Mouse (Mus musculus) neural tube, embryonic 10.5 days (tissue): ENCODE data around the gene Lipe.

ENCODE experiments used
- DNase-seq: peaks from one replicate; pipeline ENCODE4 v3.0.0-alpha.2; 2017; ENCODE audit warnings: low spot score; ENCODE audit errors: extremely low spot score

Gene Lipe

DNA sequence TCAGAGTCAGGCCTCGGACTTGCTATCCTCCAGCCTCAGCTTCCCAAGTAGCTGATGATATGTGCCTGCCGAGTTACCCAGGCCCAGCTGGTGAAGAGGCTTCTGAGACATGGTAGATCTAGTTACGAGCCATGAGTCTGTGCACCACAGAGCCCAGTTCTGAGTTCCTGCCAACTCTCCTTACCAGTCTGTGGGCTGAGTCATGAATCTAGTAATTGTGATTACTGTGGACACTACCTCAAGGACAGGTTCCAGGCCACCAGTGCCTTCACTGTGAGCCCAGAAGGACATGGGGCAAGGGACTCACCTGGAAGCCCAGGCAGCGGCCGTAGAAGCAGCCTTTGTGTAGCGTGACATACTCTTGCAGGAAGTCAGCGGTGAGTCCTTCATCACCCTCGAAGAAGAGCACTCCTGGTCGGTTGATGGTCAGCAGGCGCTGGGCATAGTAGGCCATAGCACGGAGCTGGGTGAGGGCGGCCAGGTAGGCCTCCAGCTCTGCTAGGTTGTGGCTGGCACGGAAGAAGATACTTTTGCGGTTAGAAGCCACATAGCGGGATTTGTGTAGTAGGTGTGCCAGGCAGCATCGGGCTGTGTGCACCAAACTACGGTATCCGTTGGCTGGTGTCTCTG, 10.6 kb downstream of the Lipe start:
- DNase-seq: no peak

DNA sequence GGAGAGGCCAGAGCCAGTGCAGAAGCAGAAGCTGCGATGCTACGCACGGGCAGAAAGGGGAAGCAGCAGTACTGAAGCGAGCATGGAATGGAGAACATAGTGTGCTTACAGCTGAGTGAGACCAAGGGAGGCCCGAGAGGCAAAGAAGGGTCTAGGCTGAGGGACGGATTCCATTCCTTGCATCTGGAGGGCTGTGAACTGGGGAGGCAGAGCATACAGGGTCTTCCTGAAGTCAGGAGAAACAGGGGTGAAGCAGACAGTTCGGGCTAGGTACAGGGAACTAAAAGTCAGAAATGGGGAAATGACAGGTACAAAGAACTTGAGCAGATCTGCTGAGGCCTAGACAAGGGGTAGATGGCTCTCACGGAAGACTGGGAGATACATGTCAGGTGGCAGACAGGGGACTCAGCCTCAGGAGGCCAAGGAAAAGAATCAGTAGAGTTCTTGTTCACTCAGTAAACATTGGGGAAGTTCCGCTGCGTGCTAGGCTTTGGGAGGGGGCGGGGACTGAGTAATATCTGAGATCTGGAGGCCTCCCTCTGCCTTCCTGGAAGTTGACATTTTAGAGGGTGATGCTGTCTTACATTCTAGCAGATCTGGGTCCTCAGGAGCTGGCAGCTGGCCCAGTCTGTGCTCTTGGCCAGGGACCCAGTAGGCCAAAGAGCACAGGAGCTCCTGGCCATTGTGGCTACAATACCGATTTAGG, 12.5 kb downstream of the Lipe start:
- no peak for DNase-seq

DNA sequence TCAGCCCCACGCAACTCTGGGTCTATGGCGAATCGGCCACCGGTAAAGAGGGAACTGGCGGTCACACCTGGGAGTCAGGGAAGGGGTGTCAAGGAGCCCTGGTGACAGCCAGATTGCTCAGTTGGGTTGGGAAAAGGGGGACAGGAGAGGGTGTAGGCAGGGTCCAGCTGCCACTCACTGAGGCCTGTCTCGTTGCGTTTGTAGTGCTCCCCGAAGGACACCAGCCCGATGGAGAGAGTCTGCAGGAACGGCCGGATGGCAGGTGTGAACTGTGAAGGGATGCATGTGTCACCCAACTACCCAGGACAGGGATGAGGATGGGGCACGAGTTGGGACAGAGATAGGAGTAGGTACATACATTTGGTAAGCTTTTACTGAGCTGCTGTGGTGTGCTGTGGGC, 13.3 kb downstream of the Lipe start:
- DNase-seq: no peak

DNA sequence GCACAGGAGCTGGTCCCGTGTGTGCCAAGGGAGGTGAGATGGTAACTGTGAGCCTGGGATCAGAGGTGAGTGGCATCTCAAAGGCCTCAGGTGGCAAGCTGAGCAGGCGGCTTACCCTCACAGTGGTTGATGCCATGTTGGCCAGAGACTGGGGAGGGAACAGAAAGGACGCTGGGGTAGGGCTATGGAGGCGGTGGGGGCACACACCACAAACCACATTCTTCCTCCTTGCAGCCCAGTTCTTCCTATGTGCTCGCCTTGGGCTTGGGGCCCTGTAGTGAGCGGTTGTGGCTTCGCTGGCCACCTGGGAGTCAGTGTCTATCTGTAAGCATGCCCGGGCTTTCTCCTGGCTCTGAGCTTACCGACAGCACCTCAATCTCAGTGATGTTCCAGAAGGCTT, 13.7 kb downstream of the Lipe start:
- DNase-seq: no peak

DNA sequence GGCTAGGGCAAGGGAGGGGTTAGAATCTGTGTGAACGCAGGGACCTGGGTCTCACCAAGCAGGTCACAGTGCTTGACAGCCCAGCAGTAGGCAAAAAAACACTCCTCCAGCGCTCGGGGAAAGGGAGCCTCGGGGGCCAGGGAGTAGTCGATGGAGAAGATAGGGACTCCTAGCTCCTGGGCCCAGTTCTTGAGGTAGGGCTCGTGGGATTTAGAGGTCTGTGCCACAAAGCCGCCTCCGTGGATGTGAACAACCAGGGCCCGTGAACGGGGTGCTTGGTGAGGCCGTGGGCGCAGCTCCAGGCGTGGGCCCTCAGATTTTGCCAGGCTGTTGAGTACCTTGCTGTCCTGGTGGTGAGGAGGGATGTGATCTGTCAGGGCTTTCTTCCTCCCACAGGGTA, 14.2 kb downstream of the Lipe start:
- DNase-seq: no peak

DNA sequence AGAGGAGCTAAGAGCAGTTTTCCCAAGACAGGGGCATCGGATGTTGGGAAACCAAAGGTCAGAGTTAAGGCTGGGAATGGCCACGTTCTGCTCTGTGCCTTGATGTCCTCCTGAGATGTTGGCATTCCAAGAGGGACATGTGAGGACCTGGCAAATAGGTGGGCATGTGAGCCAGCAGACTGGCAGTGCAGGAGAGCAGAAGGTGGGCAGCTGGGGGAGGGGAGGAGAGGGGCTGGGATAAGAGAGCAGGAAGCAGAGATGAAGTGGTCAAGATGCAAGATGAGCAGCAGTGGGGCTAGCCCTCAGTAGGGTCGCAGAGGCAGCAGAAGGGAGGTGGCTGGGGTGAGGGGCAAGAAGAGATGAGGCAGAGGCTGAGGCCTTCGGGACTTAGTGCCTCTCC, 14.6 kb downstream of the Lipe start:
- DNase-seq: no peak

DNA sequence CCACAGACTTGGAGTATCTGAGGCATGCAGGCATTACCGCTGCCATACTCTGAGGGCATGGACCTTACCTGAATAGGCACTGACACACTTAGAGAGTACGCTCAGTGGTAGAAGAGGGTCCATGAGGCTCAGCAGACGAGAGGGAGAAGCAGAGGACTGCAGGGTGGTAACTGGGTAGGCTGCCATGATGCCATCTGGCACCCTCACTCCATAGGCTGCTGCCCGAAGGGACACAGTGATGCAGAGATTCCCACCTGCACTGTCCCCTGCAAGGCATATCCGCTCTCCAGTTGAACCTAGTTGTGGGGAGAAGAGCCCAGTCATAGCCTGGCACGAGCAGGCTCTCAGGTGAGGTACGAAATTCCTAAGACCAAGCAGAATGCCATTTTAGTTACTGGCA, 15.1 kb downstream of the Lipe start:
- no peak for DNase-seq

DNA sequence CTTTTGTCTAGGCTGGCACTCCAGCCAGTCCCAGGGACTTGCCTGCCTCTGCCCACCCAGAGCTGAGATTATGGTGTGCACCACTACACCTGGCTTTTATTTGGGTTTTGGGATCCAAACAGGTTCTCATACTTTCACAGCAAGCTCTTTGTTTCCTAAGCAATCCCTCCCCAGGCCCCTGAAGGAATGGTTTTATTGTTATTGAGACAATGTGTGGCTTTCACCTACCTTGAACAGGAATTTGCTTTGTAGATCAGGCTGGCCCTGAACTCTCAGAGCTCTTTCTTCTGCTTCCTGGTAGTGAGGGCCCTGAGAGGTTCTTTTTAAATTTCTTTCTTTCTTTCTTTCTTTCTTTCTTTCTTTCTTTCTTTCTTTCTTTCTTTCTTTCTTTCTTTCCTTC, 16.0 kb downstream of the Lipe start:
- no peak for DNase-seq

DNA sequence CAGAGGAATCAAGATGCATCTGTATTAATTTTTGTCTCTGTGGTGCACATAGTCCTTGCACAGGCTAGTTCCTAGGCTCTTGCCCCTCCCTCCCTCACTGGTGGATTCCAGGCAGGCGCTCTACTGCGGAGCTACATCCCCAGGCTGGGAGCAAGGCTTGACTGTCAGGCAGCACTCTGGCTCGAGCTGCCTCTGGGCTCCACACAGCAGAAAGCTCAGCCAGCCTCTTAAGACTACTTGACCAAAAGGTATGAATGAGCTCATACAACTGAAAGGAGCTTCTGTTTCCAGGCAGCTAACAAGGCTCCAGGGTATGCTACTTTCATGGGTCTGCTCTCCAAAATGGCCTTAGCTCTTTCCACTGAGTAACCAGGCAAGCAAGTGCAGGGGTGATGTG, 17.2 kb downstream of the Lipe start:
- no peak for DNase-seq

DNA sequence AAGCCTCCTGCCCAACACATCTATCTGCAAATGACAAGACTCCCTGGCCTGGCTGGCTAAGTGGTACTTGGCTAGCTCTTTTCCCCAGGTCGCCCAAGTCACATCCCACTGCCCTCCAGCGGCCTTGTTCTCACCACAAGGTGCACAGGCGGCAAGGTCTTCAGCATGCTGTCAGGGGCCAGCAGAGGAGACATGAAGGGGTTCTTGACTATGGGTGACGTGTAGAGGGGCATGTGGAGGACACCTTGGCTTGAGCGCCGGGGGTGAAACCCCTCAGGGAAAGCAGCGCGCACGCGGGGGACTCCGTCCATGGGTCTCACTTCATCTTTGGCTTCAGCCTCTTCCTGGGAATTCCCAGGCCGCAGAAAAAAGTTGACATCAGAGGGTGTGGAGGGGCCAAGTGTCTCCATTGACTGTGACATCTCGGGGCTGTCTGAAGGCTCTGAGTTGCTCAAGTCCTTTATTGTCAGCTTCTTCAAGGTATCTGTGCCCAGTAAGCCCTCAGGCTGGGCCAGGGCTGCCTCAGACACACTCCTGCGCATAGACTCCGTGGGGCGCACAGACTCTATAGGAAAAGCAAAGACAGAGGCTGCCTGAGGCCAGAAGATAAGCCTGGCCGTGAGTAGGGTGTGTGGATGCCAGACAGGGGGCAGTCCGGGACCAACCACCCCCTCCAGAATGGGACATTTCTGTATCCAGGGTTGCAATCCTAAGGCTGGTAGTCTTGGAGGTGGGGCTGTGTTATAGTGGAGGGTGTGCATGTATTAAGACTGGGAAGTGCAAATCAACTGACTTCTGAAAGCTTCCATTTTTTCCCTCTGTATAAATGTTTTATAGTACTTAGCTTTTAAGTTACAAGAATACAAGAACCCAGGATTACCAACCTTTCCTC, 17.9 kb downstream of the Lipe start:
- DNase-seq: peak; percentile 22

DNA sequence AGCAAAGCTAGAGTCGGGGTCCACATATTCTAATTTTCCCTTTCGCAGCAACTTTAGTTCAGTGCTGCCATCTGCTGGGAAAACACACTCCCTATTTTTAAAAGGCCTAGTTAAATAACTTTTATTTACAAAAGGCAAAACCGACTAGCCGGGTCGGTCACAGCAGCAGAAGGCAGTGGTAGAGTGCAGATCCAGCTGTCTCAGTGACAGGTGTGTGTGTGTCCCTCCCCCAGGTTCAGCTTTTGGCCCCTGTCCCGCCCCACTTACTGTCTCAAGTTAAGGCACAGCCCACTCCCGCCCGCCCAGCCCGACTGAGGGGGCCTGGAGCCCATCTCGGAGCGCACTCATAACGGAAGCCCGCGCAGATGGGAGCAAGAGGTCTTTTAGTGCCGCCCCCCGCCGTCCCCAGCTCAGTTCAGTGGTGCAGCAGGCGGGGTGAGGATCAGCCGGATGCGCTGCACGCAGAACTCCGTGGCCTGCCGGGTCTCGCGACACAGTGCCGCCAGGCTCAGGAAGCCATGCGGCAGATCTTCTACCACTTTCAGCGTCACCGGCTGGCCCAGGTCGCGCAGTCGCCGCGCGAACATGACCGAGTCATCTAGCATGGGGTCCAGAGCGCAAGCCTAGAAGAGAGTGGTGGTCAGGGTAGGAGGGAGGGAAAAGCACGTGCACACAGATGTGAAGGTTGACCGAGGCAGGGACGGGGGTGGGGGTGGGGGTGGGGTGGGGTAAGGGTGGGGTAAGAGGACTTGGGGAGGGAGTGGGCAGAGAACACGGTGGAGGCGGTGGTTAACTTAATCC, 18.8 kb downstream of the Lipe start:
- DNase-seq: peak; percentile 69

DNA sequence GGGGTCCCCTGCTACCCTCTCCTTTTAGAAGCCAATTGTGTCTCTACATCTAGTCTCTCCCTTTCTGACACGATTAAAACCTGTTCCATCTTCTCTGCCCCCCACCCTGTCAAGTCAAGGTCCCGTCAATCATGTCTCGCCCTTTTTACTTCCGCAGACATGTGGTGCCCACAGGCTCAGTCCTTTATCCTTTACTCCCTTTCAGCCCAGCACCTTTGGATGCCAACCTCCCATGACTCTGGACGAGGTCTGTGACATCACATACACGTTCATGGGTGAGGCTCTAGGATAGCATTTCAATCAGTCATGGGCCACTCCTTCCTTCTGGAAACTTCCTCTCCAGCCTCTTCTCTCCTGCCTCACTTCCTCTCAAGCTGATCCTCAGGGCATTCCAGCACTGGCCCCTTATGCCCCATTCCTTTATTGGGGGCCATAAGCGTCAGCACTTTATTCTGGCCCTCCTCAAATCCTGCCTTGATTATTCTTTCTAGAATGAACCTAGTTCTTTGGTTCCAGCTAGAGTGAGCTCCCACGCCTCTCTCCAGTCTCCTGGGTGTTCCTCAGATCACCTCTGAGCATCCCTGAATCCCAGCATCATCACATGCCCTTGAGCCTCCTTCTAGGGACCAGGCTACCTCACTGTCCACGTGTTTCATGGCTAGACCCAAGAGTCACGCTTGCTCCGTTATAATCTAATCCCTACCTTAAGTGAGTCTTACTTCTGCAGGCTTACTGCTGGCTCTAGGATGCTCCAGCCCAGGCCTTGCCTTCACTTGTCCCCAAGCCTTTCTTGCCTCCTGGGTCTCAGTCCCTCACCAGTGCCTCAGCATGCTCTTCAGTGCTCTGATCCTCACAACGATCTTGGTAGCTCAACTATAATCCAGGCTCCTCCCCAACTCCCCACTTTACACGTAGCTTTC, 20.1 kb downstream of the Lipe start:
- DNase-seq: no peak

DNA sequence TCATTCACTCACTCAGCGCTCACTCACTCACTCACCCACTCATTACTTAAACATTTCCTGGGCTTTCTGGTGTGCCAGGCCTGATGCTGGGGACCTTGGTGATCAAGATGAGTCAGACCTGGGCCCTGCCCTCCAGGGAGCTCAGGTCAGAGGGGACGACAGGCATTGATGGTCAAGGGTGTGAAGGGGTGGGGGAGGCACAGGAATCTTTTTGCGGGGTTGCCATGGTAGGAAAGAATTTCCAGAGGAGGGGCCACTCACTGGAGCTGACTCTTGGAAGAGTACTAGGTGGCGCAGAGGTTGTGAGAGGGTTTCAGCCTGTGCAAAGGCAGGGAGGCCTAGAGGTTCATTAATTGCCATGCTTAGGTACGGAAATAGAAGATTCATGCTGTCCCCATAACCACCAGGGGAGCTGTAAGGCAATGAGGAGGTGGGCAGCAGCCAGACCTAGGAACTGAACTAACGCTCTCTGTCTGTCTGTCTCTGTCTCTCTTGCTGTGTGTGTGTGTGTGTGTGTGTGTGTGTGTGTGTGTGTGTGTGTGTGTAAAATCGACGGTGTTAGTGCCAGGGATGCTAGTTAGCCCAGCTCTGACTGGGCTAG, 21.3 kb downstream of the Lipe start:
- no peak for DNase-seq

DNA sequence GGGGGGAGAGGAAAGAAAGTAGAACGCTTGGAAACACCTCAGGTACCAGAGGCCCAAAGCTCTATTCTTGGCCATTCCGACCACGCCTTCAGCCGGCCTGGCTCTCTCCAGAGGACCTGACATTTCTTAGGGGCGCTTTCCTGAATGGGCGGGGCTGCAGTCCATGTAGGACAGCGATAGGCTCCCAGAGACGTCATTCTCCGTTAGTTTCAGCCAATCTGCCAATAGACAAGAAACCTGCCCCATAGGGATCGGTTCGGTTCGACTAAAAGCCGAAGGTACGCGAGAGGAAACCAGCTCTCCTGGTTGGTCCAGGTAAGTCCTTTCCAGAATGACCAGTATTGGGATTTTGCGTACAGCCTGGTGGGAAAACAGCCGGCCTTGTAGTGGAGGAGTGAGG, 22.0 kb downstream of the Lipe start:
- DNase-seq: peak; percentile 51

DNA sequence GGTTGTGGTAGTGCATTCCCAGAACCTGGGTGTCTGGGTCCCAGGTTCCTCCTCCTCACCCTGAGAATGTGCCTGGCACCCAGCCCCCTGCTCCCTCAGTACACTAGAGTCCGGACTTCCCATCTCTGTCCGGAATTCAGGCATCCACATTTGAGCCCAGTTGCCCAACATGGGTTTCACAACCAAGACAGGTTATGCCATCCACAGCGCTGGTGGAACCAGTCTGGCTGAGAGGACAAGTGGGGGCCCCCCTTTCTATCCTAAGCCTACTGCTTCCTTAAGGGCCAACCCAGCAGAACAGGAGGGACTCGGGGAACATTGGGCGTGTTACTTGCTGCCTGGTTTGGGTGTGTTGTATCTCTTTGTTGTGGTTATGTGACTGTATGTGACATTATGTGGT, 26.1 kb downstream of the Lipe start:
- DNase-seq: no peak

DNA sequence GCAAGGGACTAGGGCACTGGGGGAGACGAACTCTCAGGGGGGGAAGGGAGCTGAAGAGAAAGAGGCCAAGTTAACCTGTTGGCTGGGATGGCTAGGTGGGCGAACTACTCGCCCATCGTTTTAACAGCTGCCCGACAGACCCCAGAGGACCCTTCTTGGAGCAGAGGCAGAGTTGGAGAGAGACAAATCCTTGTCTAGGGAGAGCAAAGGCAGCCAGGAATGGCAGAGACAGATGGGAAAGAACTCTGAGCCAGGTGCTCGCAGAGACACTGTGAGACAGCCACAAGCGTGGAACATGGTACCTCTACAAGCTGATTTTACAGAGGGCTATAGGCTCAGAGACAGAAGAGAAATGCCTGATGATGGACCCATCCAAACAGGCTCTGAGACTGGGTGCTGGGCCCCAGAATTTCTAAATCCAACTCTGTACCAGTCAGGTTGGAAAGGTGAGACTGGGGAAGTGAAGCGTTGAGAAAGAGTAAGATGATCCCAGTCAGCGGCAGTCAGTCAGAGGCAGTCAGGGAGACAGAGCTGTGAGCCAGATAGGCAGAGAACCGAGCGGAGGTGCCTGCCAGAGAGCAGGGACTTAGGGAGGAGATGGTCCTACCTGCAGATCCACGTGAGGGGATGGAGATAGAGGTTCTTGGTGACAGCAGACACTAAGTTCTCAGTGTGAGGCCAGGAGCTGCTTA, 29.3 kb downstream of the Lipe start, which contains the start of gene Cnfn:
TSS of gene Cnfn (minus strand) at position 667 of the 692 bp plus-strand sequence.
- DNase-seq: no peak

DNA sequence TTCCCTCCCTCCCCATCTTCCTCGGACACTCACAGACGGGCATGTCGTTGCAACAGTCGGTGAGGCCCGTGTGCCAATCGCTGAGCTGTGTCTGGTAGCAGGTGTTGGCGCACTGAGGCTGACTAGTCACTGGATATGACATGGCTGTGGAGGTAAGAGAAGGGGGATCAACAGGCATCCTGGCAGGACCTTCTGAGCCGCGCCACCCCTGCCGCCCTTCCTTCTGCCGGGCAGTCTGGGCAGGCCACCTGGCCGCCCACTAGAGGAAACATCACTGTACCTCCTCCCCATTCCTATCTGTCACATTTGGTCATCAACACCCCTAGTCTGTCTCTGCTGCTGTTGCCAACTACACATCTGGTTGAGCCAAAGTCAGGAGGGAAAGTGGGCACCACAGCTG, 30.2 kb downstream of the Lipe start:
- DNase-seq: no peak

DNA sequence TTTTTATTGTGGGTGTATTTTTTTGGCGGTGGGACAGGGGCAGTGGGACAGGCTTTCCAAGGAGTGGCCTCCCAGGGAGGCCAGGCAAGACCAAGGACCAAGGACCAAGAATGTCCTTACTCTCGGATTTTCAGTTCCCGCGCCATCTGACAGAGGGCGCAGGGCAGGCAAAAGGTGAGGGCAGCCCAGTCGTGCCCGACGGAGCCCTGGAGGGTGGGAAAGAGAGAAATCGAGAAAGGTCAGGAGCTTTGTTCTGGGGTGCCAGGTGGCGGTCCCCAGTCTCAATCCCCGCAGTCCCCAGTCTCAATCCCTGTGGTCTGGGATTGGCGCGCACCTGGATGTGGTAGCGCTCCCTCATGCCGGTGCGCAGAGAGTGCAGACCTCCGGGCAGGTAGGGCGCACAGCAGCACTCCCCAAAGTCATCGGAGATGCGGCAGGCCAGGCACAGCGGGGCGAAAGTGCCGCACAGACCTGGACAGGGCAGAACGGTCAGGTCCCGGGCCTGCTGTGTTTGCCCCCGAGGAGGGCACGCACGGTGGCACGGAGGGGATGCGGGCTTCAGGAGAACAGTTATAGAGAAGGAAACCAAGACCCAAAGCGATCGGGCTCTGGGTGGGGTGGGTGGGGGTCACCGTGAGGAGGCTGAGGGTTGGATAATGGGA, 30.7 kb downstream of the Lipe start:
- DNase-seq: peak; percentile 17
